Mouse (Mus musculus) liver, embryonic 16.5 days (tissue): Measurements from ENCODE around the gene Sdr9c7. TPM values are rescaled to one million over a fixed set of nuclear protein-coding genes. Genes with fewer than 3 reads are reported as not detected.

ENCODE experiments used
- ATAC-seq: fragments of 200-750 bp; cut with Nextera tagmentation; 2 replicates; pipeline ENCODE4 v1.8.0; 2017; ENCODE audit warnings: low read depth, mild to moderate bottlenecking, moderate number of reproducible peaks, moderate library complexity
- H3K27ac ChIP-seq: fragments of 300-500 bp; sonication (generic); 2 replicates; pipeline ENCODE4 v1.5.1; 2014; ENCODE audit warnings: mild to moderate bottlenecking, low read length
- H3K27me3 ChIP-seq: fragments of 300-500 bp; sonication (generic); 2 replicates; pipeline ENCODE4 v1.6.1; 2014; ENCODE audit warnings: low read depth, low read length, mixed read lengths; ENCODE audit not compliant: control insufficient read depth, insufficient read depth
- H3K36me3 ChIP-seq: fragments of 300-500 bp; sonication (generic); 2 replicates; pipeline ENCODE4 v1.6.1; 2014; ENCODE audit warnings: mild to moderate bottlenecking; ENCODE audit not compliant: control insufficient read depth, insufficient read depth
- H3K4me1 ChIP-seq: fragments of 300-500 bp; sonication (generic); 2 replicates; pipeline ENCODE4 v1.6.1; 2014; ENCODE audit warnings: low read depth, low read length, mixed read lengths; ENCODE audit not compliant: control insufficient read depth
- H3K4me2 ChIP-seq: fragments of 300-500 bp; sonication (generic); 2 replicates; pipeline ENCODE4 v1.6.1; 2014; ENCODE audit warnings: low read depth, low read length, mixed read lengths
- H3K4me3 ChIP-seq: fragments of 300-500 bp; sonication (generic); 2 replicates; pipeline ENCODE4 v1.5.1; 2014; ENCODE audit warnings: low read depth, mild to moderate bottlenecking, low read length
- H3K9ac ChIP-seq: fragments of 300-500 bp; sonication (generic); 2 replicates; pipeline ENCODE4 v1.6.1; 2014; ENCODE audit warnings: low read depth, low read length
- H3K9me3 ChIP-seq: fragments of 300-500 bp; sonication (generic); replicated peaks from 2 replicates; pipeline ENCODE4 v1.6.1; 2016; ENCODE audit warnings: low read length; ENCODE audit not compliant: control insufficient read depth
- WGBS: fragments of 180-500 bp; shearing (Covaris S2); extraction: QIAGEN DNeasy Blood & Tissue Kit; methylation state at CpG from one replicate; pipeline ENCODE4 v1.1.7; 2014; ENCODE audit not compliant: insufficient replicate concordance; 5-methylcytosine and 5-hydroxymethylcytosine counted together
- polyA plus RNA-seq: library from polyadenylated mRNA; unstranded; fragments of >200 nt; fragmentation: Nextera tagmentation; extraction: Ambion mirVana; gene quantifications from 2 replicates; pipeline ENCODE4 v1.2.1, GENCODE M21; 2015

The Sdr9c7 gene
- polyA plus RNA-seq, 1 experiment from 2014 or later = not detected

DNA sequence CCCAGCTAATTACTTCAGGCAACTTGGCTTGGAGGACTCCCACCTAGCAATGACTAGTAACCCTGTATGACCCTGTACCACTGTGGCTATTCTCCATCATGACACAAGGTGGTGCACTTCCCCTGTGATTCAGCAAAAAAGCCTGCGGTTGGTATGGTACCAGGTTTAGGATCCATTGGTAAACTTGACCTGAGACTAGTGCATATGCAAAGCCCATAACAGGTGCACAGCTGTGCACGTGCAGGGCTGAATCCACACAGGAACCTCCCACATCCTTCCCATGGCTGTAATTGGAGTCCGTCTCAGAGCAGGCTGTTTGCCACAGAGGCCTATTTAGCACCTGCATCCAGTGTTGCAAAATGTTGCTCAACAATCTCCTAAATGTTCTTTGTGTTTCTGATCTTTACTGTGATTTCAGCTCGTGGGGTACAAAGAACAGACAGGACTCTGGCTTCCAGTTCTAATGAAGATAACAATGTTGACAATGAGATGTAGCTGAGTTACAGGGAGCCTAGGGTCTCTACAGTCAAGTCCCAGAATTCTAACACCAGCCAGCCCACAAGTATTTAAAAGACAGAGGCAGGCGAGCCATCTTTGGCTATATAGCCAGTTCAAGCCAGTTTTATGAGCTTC is 47.2 kb downstream of the Sdr9c7 start:
- WGBS = 19% methylated on average over 5 of the region's 5 CpGs
- Histone ChIP-seq H3K9me3 (no peaks in the 10 kb centered on the region), H3K27me3 (no peaks in the 10 kb centered on the region), H3K9ac (no peak overlapping the region), H3K36me3 (no peaks in the 10 kb centered on the region), H3K27ac (0 out of 2 replicates have a peak overlapping the region, but pooled peaks have one; percentile 29), H3K4me2 (no peak overlapping the region), H3K4me1 (no peaks in the 10 kb centered on the region), H3K4me3 (no peak overlapping the region)
- ATAC-seq = peak; percentile 73

DNA sequence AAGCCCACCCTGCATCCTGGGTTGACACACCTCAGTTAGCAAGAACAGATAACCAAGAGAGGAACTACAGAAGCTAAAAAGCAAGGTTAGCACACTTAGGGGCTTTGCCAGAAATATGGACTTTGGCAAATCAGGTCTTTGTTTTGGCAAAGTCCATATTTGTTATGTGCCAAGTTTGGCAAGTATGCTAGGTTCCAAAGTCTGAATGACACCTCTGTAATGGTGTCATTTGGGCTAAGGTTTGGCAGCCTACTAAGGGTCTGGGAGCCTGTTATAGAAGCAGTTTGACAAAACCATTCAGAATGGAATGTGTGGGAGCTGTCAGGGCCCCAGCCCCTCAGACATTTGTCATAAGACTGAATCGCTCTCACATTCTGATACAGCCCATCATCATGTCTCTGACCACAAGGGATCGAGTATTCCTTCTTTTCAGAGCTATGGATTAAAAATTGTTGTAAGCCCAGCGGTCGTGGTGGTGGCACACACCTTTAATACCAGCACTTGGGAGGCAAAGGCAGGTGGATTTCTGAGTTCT is 51.3 kb downstream of the Sdr9c7 start:
- Histone ChIP-seq H3K4me3 (no peak overlapping the region), H3K9me3 (no peaks in the 10 kb centered on the region), H3K4me1 (no peaks in the 10 kb centered on the region), H3K36me3 (no peaks in the 10 kb centered on the region), H3K9ac (no peak overlapping the region), H3K4me2 (no peak overlapping the region), H3K27me3 (no peaks in the 10 kb centered on the region), H3K27ac (no peak overlapping the region)
- 54% methylated on average over 4 of the region's 4 CpGs for WGBS
- no peak for ATAC-seq

DNA sequence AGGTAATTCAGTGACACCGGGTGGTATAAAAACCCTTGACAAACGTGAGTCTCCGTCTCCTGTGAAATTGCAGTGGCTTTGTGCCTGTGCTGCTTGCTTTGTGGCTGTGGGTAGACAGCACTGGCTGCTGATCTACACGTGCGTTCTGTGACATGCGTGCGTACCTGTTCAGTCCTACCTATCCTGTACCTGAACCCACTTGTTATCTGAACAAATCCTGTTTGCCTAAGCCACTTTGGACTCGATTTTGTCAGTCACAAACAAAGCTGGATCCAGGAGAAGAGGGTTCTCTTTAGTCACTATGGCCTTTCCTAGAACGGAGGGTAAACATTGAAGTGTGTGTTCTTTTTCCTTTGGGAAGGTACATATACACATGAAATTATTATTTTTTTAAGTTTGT is 53.1 kb downstream of the Sdr9c7 start:
- H3K9me3 ChIP-seq = no peaks in the 10 kb centered on the region
- no peaks in the 10 kb centered on the region for H3K27me3 ChIP-seq
- no peak overlapping the region for H3K4me2 ChIP-seq
- peak overlapping the region; percentile 67 for H3K27ac ChIP-seq
- peak; percentile 91 for ATAC-seq
- H3K9ac ChIP-seq = no peak overlapping the region
- H3K4me3 ChIP-seq = no peak overlapping the region
- WGBS = 62% methylated on average over 9 of the region's 9 CpGs
- H3K4me1 ChIP-seq = no peaks in the 10 kb centered on the region
- no peaks in the 10 kb centered on the region for H3K36me3 ChIP-seq

DNA sequence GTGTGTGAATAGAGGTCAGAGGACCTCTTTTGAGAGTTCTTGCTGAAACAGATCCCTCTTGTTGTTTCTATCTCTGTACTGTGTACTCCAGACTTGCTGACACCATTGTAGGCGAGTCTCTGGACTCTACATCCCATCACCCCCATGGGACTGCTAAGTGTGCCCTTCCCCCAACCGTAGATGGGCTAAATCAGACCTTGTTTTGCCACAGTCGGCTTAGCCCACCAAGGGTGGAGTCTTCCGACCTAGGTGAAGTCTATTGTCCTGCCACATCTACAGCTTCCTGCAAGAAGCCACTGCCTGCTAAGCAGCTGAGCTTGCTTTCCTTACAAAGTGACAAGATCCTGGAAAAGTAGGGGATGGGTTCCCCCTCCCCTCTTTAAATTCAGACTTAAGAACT is 53.5 kb downstream of the Sdr9c7 start:
- H3K27ac ChIP-seq = peak overlapping the region; percentile 67
- 34% methylated on average over 4 of the region's 4 CpGs for whole genome bisulfite sequencing

DNA sequence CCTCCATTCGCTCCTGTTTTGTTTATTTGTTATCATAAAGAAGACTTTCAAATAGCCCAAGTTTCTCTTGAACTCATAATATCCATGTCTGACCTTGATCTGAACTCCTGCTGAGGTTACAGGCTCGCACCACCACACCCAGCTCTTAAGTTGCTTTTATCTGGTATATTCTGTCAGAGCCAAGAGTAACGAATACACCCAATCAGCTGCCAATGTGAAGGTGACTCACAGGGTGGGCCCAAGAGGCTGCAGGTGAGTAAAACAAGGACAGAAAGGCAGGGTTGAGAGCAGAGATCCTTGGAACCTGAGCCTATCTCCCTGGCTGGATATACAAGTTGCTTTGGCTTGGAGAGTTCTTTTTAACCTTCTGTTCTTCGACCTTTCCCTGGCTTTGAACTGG is 56.7 kb downstream of the Sdr9c7 start:
- Histone ChIP-seq H3K9me3 (no peaks in the 10 kb centered on the region), H3K27ac (no peak overlapping the region), H3K27me3 (no peaks in the 10 kb centered on the region), H3K9ac (no peak overlapping the region), H3K36me3 (no peaks in the 10 kb centered on the region), H3K4me1 (no peaks in the 10 kb centered on the region), H3K4me3 (no peak overlapping the region), H3K4me2 (no peak overlapping the region)
- ATAC-seq = no peak
- 53% methylated on average over 4 of the region's 4 CpGs for WGBS

More for the DNA sequence above, 53.5 kb downstream of the Sdr9c7 start:
- Histone ChIP-seq H3K9ac (no peak overlapping the region), H3K4me1 (no peaks in the 10 kb centered on the region), H3K4me3 (no peak overlapping the region), H3K9me3 (no peaks in the 10 kb centered on the region), H3K4me2 (no peak overlapping the region), H3K27me3 (no peaks in the 10 kb centered on the region), H3K36me3 (no peaks in the 10 kb centered on the region)
- peak; percentile 44 for ATAC-seq

DNA sequence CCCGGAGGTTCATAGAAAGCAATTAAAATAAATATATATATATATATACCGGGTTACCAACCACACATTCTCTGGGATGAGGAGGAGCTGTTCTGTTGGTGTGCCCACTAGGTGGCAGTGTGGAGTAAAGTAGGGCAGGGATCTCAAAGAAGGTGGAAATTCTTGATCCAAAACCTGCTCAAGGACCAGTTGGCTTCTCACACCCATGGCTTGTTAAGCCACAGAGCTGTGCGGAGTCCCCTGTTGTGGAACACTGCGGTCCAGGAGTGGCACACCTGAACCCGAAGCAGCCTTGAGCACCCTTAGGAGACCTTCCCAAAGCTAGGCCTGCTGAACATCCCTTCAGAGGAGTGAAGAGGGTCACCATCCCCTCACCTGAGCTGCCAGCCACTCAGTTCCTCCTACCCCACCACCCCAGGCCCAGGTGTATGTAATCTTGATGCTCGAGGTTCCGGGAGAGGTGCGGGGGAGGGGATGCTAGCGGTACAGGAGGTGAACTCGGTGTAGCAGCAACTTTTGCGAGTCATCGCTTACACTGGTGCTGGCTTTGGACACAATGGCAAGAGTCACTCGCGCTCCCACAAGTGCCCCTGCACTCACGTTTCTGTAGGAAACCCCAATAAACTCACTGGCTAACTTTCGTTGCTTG is 58.0 kb downstream of the Sdr9c7 start:
- Histone ChIP-seq H3K4me1 (no peaks in the 10 kb centered on the region), H3K27me3 (no peaks in the 10 kb centered on the region), H3K9me3 (no peaks in the 10 kb centered on the region), H3K36me3 (no peaks in the 10 kb centered on the region), H3K9ac (no peak overlapping the region), H3K4me3 (no peak overlapping the region), H3K4me2 (no peak overlapping the region), H3K27ac (no peak overlapping the region)
- ATAC-seq = no peak
- WGBS = 44% methylated on average over 16 of the region's 16 CpGs

DNA sequence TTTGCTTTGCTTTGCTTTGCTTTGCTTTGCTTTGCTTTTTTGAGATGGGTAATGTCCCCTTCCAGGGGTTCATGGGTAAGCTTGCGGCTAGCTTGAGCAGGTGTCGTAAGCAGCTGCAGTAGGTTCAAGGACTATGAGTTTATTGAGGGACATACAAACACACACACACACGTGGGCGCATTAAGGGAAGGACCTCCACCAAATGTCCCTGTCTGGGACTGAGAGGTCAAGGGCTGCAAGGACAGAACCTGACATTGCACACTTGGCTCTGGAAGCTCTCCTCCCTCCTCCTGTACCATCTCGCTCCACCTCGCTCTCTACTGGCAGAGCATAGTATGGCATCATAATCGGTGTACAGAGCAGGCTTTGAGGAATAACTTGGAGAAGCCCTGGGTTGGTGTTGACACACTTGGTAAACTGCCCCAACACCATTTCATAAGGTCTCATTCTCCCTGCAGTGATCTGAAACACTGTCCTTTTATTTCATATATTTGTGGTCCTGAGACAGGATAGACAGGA is 60.9 kb downstream of the Sdr9c7 start:
- no peaks in the 10 kb centered on the region for H3K9me3 ChIP-seq
- no peak overlapping the region for H3K27ac ChIP-seq
- H3K9ac ChIP-seq = no peak overlapping the region
- H3K27me3 ChIP-seq = no peaks in the 10 kb centered on the region
- no peaks in the 10 kb centered on the region for H3K36me3 ChIP-seq
- H3K4me2 ChIP-seq = no peak overlapping the region
- no peak overlapping the region for H3K4me3 ChIP-seq
- 80% methylated on average over 7 of the region's 7 CpGs for WGBS
- H3K4me1 ChIP-seq = no peaks in the 10 kb centered on the region
- no peak for ATAC-seq
